ENCODE assay signal across 8 mouse cellular contexts in genomic region chr8:122268861-122269260, GRCm38 (mm10). TPM values are rescaled to one million over a fixed set of nuclear protein-coding genes. Genes with fewer than 3 reads are reported as not detected.
A peak's percentile ranks its signal among the peaks of the same experiment; 100 is the strongest.
DNase-seq lines count a peak whose midpoint lies in the region; ATAC-seq and TF ChIP-seq lines count a peak whose summit lies in the region.

No protein-coding gene starts in this region.

- WGBS in kidney, adult 2 months: 70% methylated on average over 24 of the region's 24 CpGs
- WGBS in hindbrain, embryonic 10.5 days: 62% methylated on average over 24 of the region's 24 CpGs
- 54% methylated on average over 24 of the region's 24 CpGs for WGBS in midbrain, embryonic 11.5 days

- no peak overlapping the region for H3K27ac ChIP-seq in kidney, adult 2 months (ENCODE audit: insufficient read depth, low read depth, low read length)
- no peak overlapping the region for H3K27ac ChIP-seq in cortical plate, adult 2 months (ENCODE audit: insufficient read depth, low read length)
- peak overlapping the region; percentile 86 for H3K27ac ChIP-seq in hindbrain, embryonic 10.5 days
- no peak overlapping the region for H3K27ac ChIP-seq in midbrain, embryonic 11.5 days (ENCODE audit: low read depth, low read length)

- H3K36me3 ChIP-seq in kidney, adult 2 months (ENCODE audit: control insufficient read depth, insufficient read depth, low read length): no peaks in the 10 kb centered on the region
- H3K36me3 ChIP-seq in hindbrain, embryonic 10.5 days: no peaks in the 10 kb centered on the region
- H3K36me3 ChIP-seq in midbrain, embryonic 11.5 days (ENCODE audit: control insufficient read depth, insufficient read depth, low read length): no peaks in the 10 kb centered on the region

- no peak for DNase-seq in kidney, adult 2 months
- no peak for DNase-seq in kidney, adult 8-10 months
- no peak for DNase-seq in hindbrain, embryonic 10.5 days (ENCODE audit: low spot score)
- DNase-seq in midbrain, embryonic 11.5 days (ENCODE audit: low spot score, missing footprints): no peak
- DNase-seq in gastrocnemius, postnatal 25 days: no peak
- no peak for DNase-seq in gastrocnemius, postnatal 4 days (ENCODE audit: low spot score in 2 of 2)
- DNase-seq in left cerebral cortex, adult 11 months (ENCODE audit: low spot score): no peak

- H3K9me3 ChIP-seq in hindbrain, embryonic 10.5 days: no peaks in the 10 kb centered on the region
- no peaks in the 10 kb centered on the region for H3K9me3 ChIP-seq in midbrain, embryonic 11.5 days (ENCODE audit: control insufficient read depth, low read length)

- peak overlapping the region; percentile 51 for H3K4me3 ChIP-seq in kidney, adult 2 months (ENCODE audit: insufficient read depth, low read depth, low read length)
- peak overlapping the region; percentile 30 for H3K4me3 ChIP-seq in cortical plate, adult 2 months (ENCODE audit: insufficient read depth, low read length)
- H3K4me3 ChIP-seq in hindbrain, embryonic 10.5 days: peak overlapping the region; percentile 55
- H3K4me3 ChIP-seq in midbrain, embryonic 11.5 days (ENCODE audit: low read depth, low read length): peak overlapping the region; percentile 37

- no peaks in the 10 kb centered on the region for H3K27me3 ChIP-seq in kidney, adult 2 months (replicated peaks; ENCODE audit: control insufficient read depth, insufficient read depth, low read length)
- peaks cover 85% of the 10 kb centered on the region for H3K27me3 ChIP-seq in hindbrain, embryonic 10.5 days (ENCODE audit: insufficient read depth, poor library complexity, severe bottlenecking)
- peaks cover 6% of the 10 kb centered on the region; the same call in 1 of the 2 replicates for H3K27me3 ChIP-seq in midbrain, embryonic 11.5 days (ENCODE audit: control insufficient read depth, insufficient read depth, low read length)

- peak overlapping the region; percentile 58 for H3K9ac ChIP-seq in midbrain, embryonic 11.5 days (ENCODE audit: low read length)

- no peaks in the 10 kb centered on the region for H3K4me1 ChIP-seq in kidney, adult 2 months (ENCODE audit: control insufficient read depth, insufficient read depth, low read length)
- H3K4me1 ChIP-seq in cortical plate, adult 2 months (ENCODE audit: control insufficient read depth, insufficient read depth, low read length): peaks cover 2% of the 10 kb centered on the region; the same call in 1 of the 2 replicates
- peaks cover 38% of the 10 kb centered on the region for H3K4me1 ChIP-seq in hindbrain, embryonic 10.5 days (replicated peaks)
- no peaks in the 10 kb centered on the region; the same call in 1 of the 2 replicates for H3K4me1 ChIP-seq in midbrain, embryonic 11.5 days (ENCODE audit: control insufficient read depth, insufficient read depth, low read length)

- TF ChIP-seq CTCF in kidney, adult 2 months (conservative IDR thresholded peaks at IDR 0.05; ENCODE audit: insufficient read depth, insufficient read length, low read depth, low read length): no peak
- no peak for TF ChIP-seq CTCF in cortical plate, adult 2 months (IDR thresholded peaks at IDR 0.05; ENCODE audit: extremely low read depth, insufficient read depth, low read length)

- no peak for TF ChIP-seq POLR2A in kidney, adult 2 months (IDR thresholded peaks at IDR 0.05; ENCODE audit: low read depth, low read length)
- TF ChIP-seq POLR2A in cortical plate, adult 2 months (IDR thresholded peaks at IDR 0.05; ENCODE audit: extremely low read depth, insufficient read depth, low read length): no peak

- no peak for ATAC-seq in midbrain, embryonic 11.5 days (ENCODE audit: low FRiP score)

- H3K4me2 ChIP-seq in midbrain, embryonic 11.5 days: peak overlapping the region; percentile 65

RNA-seq across cellular contexts. Expression of gene Zfpm1, which starts 13.1 kb away (rescaled TPM):
- polyA plus RNA-seq in kidney, adult 2 months (2012; rRNA removed): 9.7 and 11.8 TPM in 2 replicates
- polyA plus RNA-seq in cortical plate, adult 2 months (2012; rRNA removed): 32.1 and 39.0 TPM in 2 replicates
- polyA plus RNA-seq in hindbrain, embryonic 10.5 days (2016; fragmentation: Nextera tagmentation; extraction: Ambion mirVana): 1.6 and 2.4 TPM in 2 replicates
- 1.6 and 1.8 TPM in 2 replicates for polyA plus RNA-seq in midbrain, embryonic 11.5 days (2014; fragmentation: Nextera tagmentation; extraction: Ambion mirVana)
- total RNA-seq in gastrocnemius, postnatal 25 days (2021): 1 to 10 TPM; 8.5 to 8.8 TPM
- total RNA-seq in gastrocnemius, postnatal 4 days (2021): 10 to 100 TPM; 10.6 to 13.6 TPM
